Mouse (Mus musculus): ENCODE measurements at regions not wholly inside any gene's neighbourhood (a gene's known extent, or its start where the extent isn't known, plus 50 kb on each side); places are given as distances from the start of the nearest gene placed in this dataset.

DNA sequence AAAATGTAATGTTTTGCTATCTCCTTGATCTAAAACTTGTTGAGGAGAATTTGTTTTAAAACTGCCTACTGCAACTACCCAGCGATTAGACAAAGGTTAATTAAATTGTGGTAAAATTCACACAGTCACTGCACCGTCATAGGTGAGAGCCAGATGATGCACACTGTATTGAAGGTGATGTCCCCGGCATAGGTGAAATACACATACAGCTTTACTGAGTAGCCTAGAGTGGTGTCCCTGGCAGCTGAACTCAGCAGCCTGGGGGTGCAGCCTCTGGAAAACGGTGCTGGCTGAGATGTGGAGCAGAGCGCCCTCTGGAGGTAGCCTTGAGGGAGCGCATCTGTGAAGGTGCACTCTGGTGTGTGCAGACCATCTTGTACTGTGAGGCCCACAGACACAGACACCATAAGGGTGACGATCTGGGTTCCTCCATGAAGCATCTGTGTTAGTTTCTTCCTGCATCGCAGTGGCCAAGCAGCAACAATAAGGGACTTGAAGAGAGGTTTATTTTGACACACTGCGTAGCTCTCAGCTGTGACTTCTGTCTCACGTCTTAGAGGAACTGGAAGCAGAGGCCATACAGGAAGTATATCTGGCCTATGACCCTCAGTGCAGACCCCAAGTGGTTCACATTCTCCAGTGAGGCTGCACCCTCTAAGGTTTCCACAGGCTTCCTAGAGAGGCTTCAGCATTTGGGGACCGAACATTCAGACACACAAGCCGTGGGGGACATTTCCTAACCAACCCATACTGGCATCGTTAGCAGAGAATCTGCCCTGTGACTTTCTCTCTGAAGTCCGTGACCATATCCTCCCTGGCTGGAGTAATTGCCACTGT, 68.6 kb upstream of the 1700021F07Rik start:
- DNase-seq (ENCODE audit: low read depth, low spot score): peak; percentile 46

DNA sequence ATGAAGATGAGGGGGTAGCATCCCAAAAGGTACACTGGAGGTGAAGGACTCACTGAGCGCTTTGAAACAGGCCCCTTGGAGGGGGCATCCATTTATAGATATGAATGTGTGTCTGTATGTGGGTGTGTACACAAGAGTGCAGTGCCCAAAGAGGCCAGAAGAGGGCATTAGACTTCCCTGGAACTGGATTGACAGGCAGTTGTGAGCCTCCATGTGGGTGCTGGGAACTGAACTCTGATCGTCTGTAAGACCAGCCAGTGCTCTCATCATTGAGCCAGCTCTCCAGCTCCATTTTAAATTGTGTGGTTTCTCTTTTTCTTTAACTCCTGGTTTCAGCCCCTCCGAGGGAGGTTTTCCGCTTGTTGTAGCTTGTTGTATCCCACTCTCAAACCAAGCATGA, 67.6 kb upstream of the 1700021F07Rik start:
- DNase-seq (ENCODE audit: low read depth, low spot score): no peak

- no peak for DNase-seq (ENCODE audit: low read depth, low spot score)
Measured at GRCm38 (mm10) chr2:173455216-173455615, 67.2 kb upstream of the 1700021F07Rik start.

DNA sequence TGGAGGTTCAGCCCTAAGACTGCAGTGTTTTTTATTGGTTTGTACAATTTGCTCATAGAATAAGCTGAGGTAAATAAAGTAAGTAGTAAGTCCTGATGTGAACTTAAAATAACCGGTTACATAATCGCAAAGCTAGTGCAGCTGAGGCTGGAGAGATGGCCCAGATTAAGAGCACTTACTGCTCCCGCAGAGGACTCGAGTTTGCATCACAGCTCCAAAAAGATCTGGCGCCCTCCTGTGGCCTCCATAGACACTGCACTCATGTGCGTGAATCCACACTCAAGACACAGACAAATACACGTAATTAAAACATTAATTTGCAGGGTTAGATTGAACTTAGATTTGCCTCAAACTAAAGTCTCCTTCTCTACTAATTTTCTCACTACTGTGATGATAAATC, 66.3 kb upstream of the 1700021F07Rik start:
- no peak for DNase-seq (ENCODE audit: low read depth, low spot score)

- DNase-seq (ENCODE audit: low read depth, low spot score): no peak
Measured at GRCm38 (mm10) chr2:173456924-173457623, 65.3 kb upstream of the 1700021F07Rik start.

DNA sequence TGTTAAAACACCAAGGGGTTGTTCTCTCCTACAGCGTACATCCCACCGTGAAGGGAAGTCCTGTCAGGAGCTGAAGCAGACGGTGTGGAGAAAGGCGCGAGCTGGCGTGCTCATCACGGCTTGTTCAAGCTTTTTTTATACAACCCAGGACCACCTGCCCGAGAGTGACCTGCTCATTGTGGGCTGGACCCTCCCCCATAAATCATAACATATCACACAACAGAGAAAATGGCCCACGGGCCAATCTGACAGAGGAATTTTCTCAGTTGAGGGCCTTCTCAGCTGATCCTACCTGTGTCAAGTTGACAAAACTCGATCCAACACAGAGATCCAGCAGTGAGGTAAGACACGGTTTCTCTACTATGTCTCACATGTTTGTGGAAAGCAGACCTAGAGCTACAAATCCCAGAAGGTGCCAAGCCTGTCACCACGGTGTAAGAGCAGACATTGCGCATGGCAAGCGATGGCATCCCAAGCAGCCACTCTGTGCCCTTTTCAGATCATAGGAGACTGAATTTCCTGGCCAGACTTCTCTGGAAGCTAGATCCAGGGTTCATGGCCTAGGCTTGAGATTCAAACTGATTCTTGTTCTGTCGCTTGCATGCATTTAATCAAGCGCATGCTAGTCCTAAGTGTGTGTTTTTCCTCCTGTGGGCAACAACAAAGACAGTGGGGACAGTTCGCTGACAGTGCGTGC, 64.6 kb upstream of the 1700021F07Rik start:
- no peak for DNase-seq (ENCODE audit: low read depth, low spot score)

GRCm38 (mm10) chr2:173458861-173459260, 63.5 kb upstream of the 1700021F07Rik start:
- no peak for DNase-seq (ENCODE audit: low read depth, low spot score)

- no peak for DNase-seq (ENCODE audit: low read depth, low spot score)
Measured at GRCm38 (mm10) chr2:173463313-173463712, 59.1 kb upstream of the 1700021F07Rik start.

- DNase-seq (ENCODE audit: low read depth, low spot score): no peak
Measured at GRCm38 (mm10) chr2:173464562-173464961, 57.8 kb upstream of the 1700021F07Rik start.

- no peak for DNase-seq (ENCODE audit: low read depth, low spot score)
Measured at GRCm38 (mm10) chr2:173465006-173465620, 57.3 kb upstream of the 1700021F07Rik start.

DNA sequence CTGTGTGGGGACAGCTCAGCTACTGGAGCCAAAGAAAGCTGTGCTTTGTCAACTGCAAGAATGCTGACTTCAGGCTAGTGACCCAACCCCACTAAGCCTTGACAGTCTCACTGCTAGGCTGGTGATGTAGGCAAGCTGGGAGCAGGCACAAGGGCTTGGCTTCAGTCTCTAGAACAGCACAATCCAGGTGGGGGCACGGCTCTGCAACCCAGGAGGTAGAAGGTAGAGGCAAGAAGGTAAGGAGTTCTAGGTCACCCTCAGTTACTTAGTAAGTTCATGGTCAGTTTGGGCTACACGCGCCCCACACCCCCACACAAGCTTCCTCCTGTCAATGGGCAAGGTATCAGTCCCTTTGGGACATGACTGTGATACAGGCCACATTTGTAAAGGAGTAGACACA, 54.2 kb upstream of the 1700021F07Rik start:
- DNase-seq (ENCODE audit: low read depth, low spot score): no peak

DNA sequence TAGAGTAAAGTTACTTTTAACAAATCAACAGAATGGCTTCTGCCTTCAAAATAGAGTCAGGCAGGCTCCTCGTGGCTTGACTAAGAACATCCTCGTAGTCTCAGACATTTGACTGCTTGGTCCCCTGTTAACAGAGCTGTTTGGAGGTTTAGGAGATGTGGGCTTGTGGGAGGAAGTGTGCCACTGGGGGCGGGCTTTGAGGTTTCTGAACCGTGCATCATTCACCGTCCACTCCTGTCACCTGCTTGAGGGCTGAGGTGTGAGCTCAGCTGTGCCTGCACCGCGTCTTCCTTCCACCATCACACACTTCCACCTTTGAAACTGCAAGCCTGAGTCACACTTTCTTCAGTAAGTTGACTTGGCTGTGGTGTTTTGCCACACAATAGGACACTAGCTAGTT, 52.6 kb upstream of the 1700021F07Rik start:
- no peak for DNase-seq (ENCODE audit: low read depth, low spot score)

Data from forelimb bud, embryonic 11.5 days (tissue).